Mouse (Mus musculus): ENCODE data around the gene Acbd4.

Gene Acbd4

GRCm38 (mm10) chr11:103142441-103143182 is 41.1 kb downstream of the Acbd4 start:
- peak; percentile 81 for DNase-seq (ENCODE audit: low read depth)

GRCm38 (mm10) chr11:103144309-103145285 is 43.1 kb downstream of the Acbd4 start:
- no peak for DNase-seq (ENCODE audit: low read depth)

GRCm38 (mm10) chr11:103146386-103146785 is 44.9 kb downstream of the Acbd4 start:
- no peak for DNase-seq (ENCODE audit: low read depth)

- DNase-seq (ENCODE audit: low read depth), result no peak
Observed at GRCm38 (mm10) chr11:103147766-103148165, 46.3 kb downstream of the Acbd4 start.

GRCm38 (mm10) chr11:103149771-103150170 is 48.3 kb downstream of the Acbd4 start:
- DNase-seq (ENCODE audit: low read depth), result no peak

GRCm38 (mm10) chr11:103158621-103159478 is 57.4 kb downstream of the Acbd4 start:
- DNase-seq (ENCODE audit: low read depth), result peak; percentile 95

- no peak for DNase-seq (ENCODE audit: low read depth)
Observed at GRCm38 (mm10) chr11:103160738-103161137, 59.3 kb downstream of the Acbd4 start.

- peak; percentile 48 for DNase-seq (ENCODE audit: low read depth)
Observed at GRCm38 (mm10) chr11:103161449-103161848, 60.0 kb downstream of the Acbd4 start.

All from induced T-regulatory cell, adult 2 months (primary cell).